Mouse (Mus musculus): ENCODE results near the gene Abhd2. TPM values are rescaled to one million over a fixed set of nuclear protein-coding genes. Genes with fewer than 3 reads are reported as not detected.

Abhd2 gene
- polyA plus RNA-seq, 1 experiment from 2014 or later: 5.6 TPM

- Histone ChIP-seq H3K36me3 (no peaks in the 10 kb centered on the region), H3K9ac (no peak within 1 kb of the TSS), H3K27ac (ENCODE audit: poor library complexity, severe bottlenecking) (no peak within 1 kb of the TSS), H3K4me2 (no peak within 1 kb of the TSS), H3K4me3 (no peak within 1 kb of the TSS), H3K4me1 (replicated peaks) (no peaks in the 10 kb centered on the region), H3K9me3 (replicated peaks) (no peaks in the 10 kb centered on the region), H3K27me3 (replicated peaks) (0 out of 2 replicates have a peak, but pooled peaks cover 3% of the 10 kb centered on the region)
- no peak for ATAC-seq (ENCODE audit: insufficient number of reproducible peaks, low FRiP score)
- 66% methylated on average over 16 of the region's 16 CpGs for WGBS
Observed at GRCm38 (mm10) chr7:79386422-79387133, 113.6 kb downstream of the Abhd2 start, which contains the start of gene Rlbp1. Gene Rlbp1, minus strand, starts transcription at chr7:79387048.

- WGBS: 65% methylated on average over 8 of the region's 8 CpGs
- Histone ChIP-seq H3K4me3 (no peak overlapping the region), H3K4me1 (replicated peaks) (no peaks in the 10 kb centered on the region), H3K27ac (ENCODE audit: poor library complexity, severe bottlenecking) (no peak overlapping the region), H3K27me3 (replicated peaks) (no peaks in the 10 kb centered on the region), H3K9me3 (replicated peaks) (no peaks in the 10 kb centered on the region), H3K9ac (no peak overlapping the region), H3K4me2 (no peak overlapping the region), H3K36me3 (no peaks in the 10 kb centered on the region)
- no peak for ATAC-seq (ENCODE audit: insufficient number of reproducible peaks, low FRiP score)
Observed at GRCm38 (mm10) chr7:79387140-79387539, 114.1 kb downstream of the Abhd2 start.

- H3K9ac ChIP-seq: no peak overlapping the region
- no peak overlapping the region for H3K4me3 ChIP-seq
- H3K4me1 ChIP-seq (replicated peaks): 0 out of 2 replicates have a peak, but pooled peaks cover 2% of the 10 kb centered on the region
- H3K4me2 ChIP-seq: no peak overlapping the region
- no peaks in the 10 kb centered on the region for H3K36me3 ChIP-seq
- H3K27ac ChIP-seq (ENCODE audit: poor library complexity, severe bottlenecking): no peak overlapping the region
- no peak for ATAC-seq (ENCODE audit: insufficient number of reproducible peaks, low FRiP score)
- H3K27me3 ChIP-seq (replicated peaks): no peaks in the 10 kb centered on the region
- WGBS: 35% methylated on average over 7 of the region's 7 CpGs
- no peaks in the 10 kb centered on the region for H3K9me3 ChIP-seq (replicated peaks)
Observed at GRCm38 (mm10) chr7:79387991-79388390, 115.0 kb downstream of the Abhd2 start.

- Histone ChIP-seq H3K27me3 (replicated peaks) (no peaks in the 10 kb centered on the region), H3K36me3 (no peaks in the 10 kb centered on the region), H3K4me2 (no peak overlapping the region), H3K9ac (no peak overlapping the region), H3K4me1 (replicated peaks) (0 out of 2 replicates have a peak, but pooled peaks cover 2% of the 10 kb centered on the region), H3K27ac (ENCODE audit: poor library complexity, severe bottlenecking) (no peak overlapping the region), H3K4me3 (no peak overlapping the region), H3K9me3 (replicated peaks) (no peaks in the 10 kb centered on the region)
- WGBS: 71% methylated on average over 7 of the region's 7 CpGs
- ATAC-seq (ENCODE audit: insufficient number of reproducible peaks, low FRiP score): no peak
Observed at GRCm38 (mm10) chr7:79388671-79389206, 115.7 kb downstream of the Abhd2 start.

GRCm38 (mm10) chr7:79390141-79390708, 117.2 kb downstream of the Abhd2 start:
- no peak for ATAC-seq (ENCODE audit: insufficient number of reproducible peaks, low FRiP score)
- WGBS: 48% methylated on average over 5 of the region's 5 CpGs

GRCm38 (mm10) chr7:79391471-79391870, 118.5 kb downstream of the Abhd2 start:
- peak overlapping the region; percentile 95 for H3K4me2 ChIP-seq
- no peaks in the 10 kb centered on the region for H3K9me3 ChIP-seq (replicated peaks)
- H3K27ac ChIP-seq (ENCODE audit: poor library complexity, severe bottlenecking): peak overlapping the region; percentile 73; the same call in 1 of the 2 replicates
- peak overlapping the region; percentile 67 for H3K4me3 ChIP-seq
- WGBS: 10% methylated on average over 3 of the region's 3 CpGs
- H3K27me3 ChIP-seq (replicated peaks): no peaks in the 10 kb centered on the region
- 0 out of 2 replicates have a peak, but pooled peaks cover 2% of the 10 kb centered on the region for H3K4me1 ChIP-seq (replicated peaks)
- H3K36me3 ChIP-seq: no peaks in the 10 kb centered on the region; the same call in 1 of the 2 replicates
- H3K9ac ChIP-seq: peak overlapping the region; percentile 74
- ATAC-seq (ENCODE audit: insufficient number of reproducible peaks, low FRiP score): no peak

More at GRCm38 (mm10) chr7:79390141-79390708, 117.2 kb downstream of the Abhd2 start:
- H3K9ac ChIP-seq: no peak overlapping the region
- H3K4me1 ChIP-seq (replicated peaks): 0 out of 2 replicates have a peak, but pooled peaks cover 2% of the 10 kb centered on the region
- no peak overlapping the region for H3K4me3 ChIP-seq
- no peak overlapping the region for H3K4me2 ChIP-seq
- H3K9me3 ChIP-seq (replicated peaks): no peaks in the 10 kb centered on the region
- no peaks in the 10 kb centered on the region for H3K27me3 ChIP-seq (replicated peaks)
- no peaks in the 10 kb centered on the region for H3K36me3 ChIP-seq
- H3K27ac ChIP-seq (ENCODE audit: poor library complexity, severe bottlenecking): no peak overlapping the region

- Histone ChIP-seq H3K4me3 (peak within 1 kb of the TSS; percentile 67), H3K4me2 (peak within 1 kb of the TSS; percentile 95), H3K9me3 (replicated peaks) (no peaks in the 10 kb centered on the region), H3K9ac (peak within 1 kb of the TSS; percentile 74), H3K27me3 (replicated peaks) (no peaks in the 10 kb centered on the region), H3K4me1 (replicated peaks) (0 out of 2 replicates have a peak, but pooled peaks cover 2% of the 10 kb centered on the region), H3K27ac (ENCODE audit: poor library complexity, severe bottlenecking) (peak within 1 kb of the TSS; percentile 73), H3K36me3 (no peaks in the 10 kb centered on the region; the same call in 1 of the 2 replicates)
- peak; percentile 93 for ATAC-seq (ENCODE audit: insufficient number of reproducible peaks, low FRiP score)
- WGBS: under 1% methylated on average over 44 of the region's 44 CpGs
Observed at GRCm38 (mm10) chr7:79391883-79392649, 119.1 kb downstream of the Abhd2 start, which contains the start of gene Fanci. Gene Fanci, plus strand, starts transcription at chr7:79391929.

- H3K27ac ChIP-seq (ENCODE audit: poor library complexity, severe bottlenecking): no peak overlapping the region
- H3K9me3 ChIP-seq (replicated peaks): no peaks in the 10 kb centered on the region
- peak overlapping the region; percentile 67 for H3K4me3 ChIP-seq
- H3K4me2 ChIP-seq: peak overlapping the region; percentile 95
- WGBS: 56% methylated on average over 9 of the region's 9 CpGs
- no peak for ATAC-seq (ENCODE audit: insufficient number of reproducible peaks, low FRiP score)
- no peaks in the 10 kb centered on the region; the same call in 1 of the 2 replicates for H3K36me3 ChIP-seq
- peak overlapping the region; percentile 22; the same call in 1 of the 2 replicates for H3K9ac ChIP-seq
- 0 out of 2 replicates have a peak, but pooled peaks cover 2% of the 10 kb centered on the region for H3K4me1 ChIP-seq (replicated peaks)
- H3K27me3 ChIP-seq (replicated peaks): no peaks in the 10 kb centered on the region
Observed at GRCm38 (mm10) chr7:79392860-79393513, 120.0 kb downstream of the Abhd2 start.

GRCm38 (mm10) chr7:79393924-79394323, 120.9 kb downstream of the Abhd2 start:
- Histone ChIP-seq H3K4me2 (no peak overlapping the region), H3K36me3 (no peaks in the 10 kb centered on the region; the same call in 1 of the 2 replicates), H3K4me3 (no peak overlapping the region), H3K9me3 (replicated peaks) (no peaks in the 10 kb centered on the region), H3K4me1 (replicated peaks) (0 out of 2 replicates have a peak, but pooled peaks cover 2% of the 10 kb centered on the region), H3K27ac (ENCODE audit: poor library complexity, severe bottlenecking) (no peak overlapping the region), H3K27me3 (replicated peaks) (no peaks in the 10 kb centered on the region), H3K9ac (no peak overlapping the region)
- ATAC-seq (ENCODE audit: insufficient number of reproducible peaks, low FRiP score): no peak
- WGBS: 98% methylated on average over 7 of the region's 7 CpGs

- WGBS: 83% methylated on average over 7 of the region's 7 CpGs
- no peak overlapping the region for H3K4me3 ChIP-seq
- ATAC-seq (ENCODE audit: insufficient number of reproducible peaks, low FRiP score): no peak
- H3K4me1 ChIP-seq (replicated peaks): 0 out of 2 replicates have a peak, but pooled peaks cover 2% of the 10 kb centered on the region
- H3K27me3 ChIP-seq (replicated peaks): no peaks in the 10 kb centered on the region
- no peak overlapping the region for H3K4me2 ChIP-seq
- H3K27ac ChIP-seq (ENCODE audit: poor library complexity, severe bottlenecking): no peak overlapping the region
- no peaks in the 10 kb centered on the region for H3K9me3 ChIP-seq (replicated peaks)
- no peak overlapping the region for H3K9ac ChIP-seq
- H3K36me3 ChIP-seq: no peaks in the 10 kb centered on the region; the same call in 1 of the 2 replicates
Observed at GRCm38 (mm10) chr7:79394666-79395065, 121.7 kb downstream of the Abhd2 start.

All from heart, embryonic 12.5 days (tissue).